Mouse (Mus musculus) intestine, embryonic 14.5 days (tissue): ENCODE data around the gene Xrra1. TPM values are rescaled to one million over a fixed set of nuclear protein-coding genes. Genes with fewer than 3 reads are reported as not detected.
A peak's percentile ranks its signal among the peaks of the same experiment; 100 is the strongest.
"Not testable (repeated sequence)": the region's sequence is repeated elsewhere in the genome, so short reads cannot be mapped to it uniquely, and the experiment has no call there.

Source experiments
- ATAC-seq: fragments of 200-750 bp; cut with Nextera tagmentation; replicated peaks from 2 replicates; pipeline ENCODE4 v1.8.0; 2017; ENCODE audit warnings: low read depth, moderate number of reproducible peaks, moderate TSS enrichment, moderate library complexity; ENCODE audit not compliant: low FRiP score, low TSS enrichment
- DNase-seq: peaks from one replicate; pipeline ENCODE4 v3.0.0-alpha.2; 2018; ENCODE audit warnings: low spot score
- H3K27ac ChIP-seq: fragments of 300-500 bp; sonication (generic); 2 replicates; pipeline ENCODE4 v1.5.1; 2014; ENCODE audit warnings: low read depth, mild to moderate bottlenecking, control low read depth
- H3K27me3 ChIP-seq: fragments of 300-500 bp; sonication (generic); replicated peaks from 2 replicates; pipeline ENCODE4 v1.6.1; 2014; ENCODE audit warnings: low read length, control low read depth; ENCODE audit not compliant: control insufficient read depth, insufficient read depth
- H3K36me3 ChIP-seq: fragments of 300-500 bp; sonication (generic); 2 replicates; pipeline ENCODE4 v1.6.1; 2014; ENCODE audit warnings: low read length, control low read depth; ENCODE audit not compliant: control insufficient read depth, insufficient read depth
- H3K4me1 ChIP-seq: fragments of 300-500 bp; sonication (generic); replicated peaks from 2 replicates; pipeline ENCODE4 v1.6.1; 2014; ENCODE audit warnings: low read length, control low read depth, mixed read lengths; ENCODE audit not compliant: control insufficient read depth, insufficient read depth
- H3K4me2 ChIP-seq: fragments of 300-500 bp; sonication (generic); 2 replicates; pipeline ENCODE4 v1.6.1; 2014; ENCODE audit warnings: low read length
- H3K4me3 ChIP-seq: fragments of 300-500 bp; sonication (generic); 2 replicates; pipeline ENCODE4 v1.5.1; 2014; ENCODE audit warnings: low read depth, low read length, control low read depth, mixed read lengths
- H3K9ac ChIP-seq: fragments of 300-500 bp; sonication (generic); 2 replicates; pipeline ENCODE4 v1.6.1; 2014; ENCODE audit warnings: mild to moderate bottlenecking, low read length
- H3K9me3 ChIP-seq: fragments of 300-500 bp; sonication (generic); 2 replicates; pipeline ENCODE4 v1.6.1; 2016; ENCODE audit warnings: low read length, control low read depth; ENCODE audit not compliant: control insufficient read depth
- WGBS: fragments of 180-500 bp; shearing (Covaris S2); extraction: QIAGEN DNeasy Blood & Tissue Kit; methylation state at CpG from one replicate; pipeline ENCODE4 v1.1.7; 2014; 5-methylcytosine and 5-hydroxymethylcytosine counted together
- polyA plus RNA-seq: library from polyadenylated mRNA; unstranded; fragments of >200 nt; fragmentation: Nextera tagmentation; extraction: Ambion mirVana; gene quantifications from 2 replicates; pipeline ENCODE4 v1.2.1, GENCODE M21; 2014

Xrra1 gene
- polyA plus RNA-seq, 1 experiment from 2014 or later: 0.27 TPM

DNA sequence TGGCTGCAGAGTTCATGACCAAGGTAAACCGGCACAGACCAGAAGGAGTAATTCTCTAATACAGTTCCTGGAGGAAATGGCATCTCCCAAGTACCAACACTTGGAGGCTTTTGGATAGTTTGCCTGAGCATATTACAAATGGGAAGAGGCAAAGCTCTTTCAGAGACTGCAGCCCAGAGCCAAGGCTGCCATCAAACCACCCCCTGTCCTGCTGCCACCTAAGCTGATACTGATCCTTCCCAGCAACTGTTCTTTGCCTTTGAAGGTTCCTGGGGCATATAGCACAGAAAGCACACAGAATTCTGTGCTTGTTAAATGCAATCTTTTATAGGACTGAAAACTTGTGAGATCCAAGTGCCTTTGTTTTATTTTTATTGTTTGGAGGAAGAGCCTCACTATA, 81.8 kb downstream of the Xrra1 start:
- DNase-seq: no peak
- H3K4me1 ChIP-seq: no peaks in the 10 kb centered on the region
- WGBS: 100% methylated on average over 1 of the region's 1 CpGs
- H3K36me3 ChIP-seq: peaks cover 60% of the 10 kb centered on the region
- H3K9ac ChIP-seq: no peak overlapping the region
- H3K4me2 ChIP-seq: no peak overlapping the region
- H3K9me3 ChIP-seq: no peaks in the 10 kb centered on the region
- H3K4me3 ChIP-seq: no peak overlapping the region
- H3K27me3 ChIP-seq: no peaks in the 10 kb centered on the region
- ATAC-seq: no peak
- no peak overlapping the region for H3K27ac ChIP-seq

- Histone ChIP-seq H3K36me3 (peaks cover 78% of the 10 kb centered on the region), H3K27me3 (no peaks in the 10 kb centered on the region), H3K9me3 (no peaks in the 10 kb centered on the region), H3K4me3 (no peak overlapping the region), H3K4me1 (no peaks in the 10 kb centered on the region), H3K27ac (no peak overlapping the region), H3K4me2 (no peak overlapping the region), H3K9ac (no peak overlapping the region)
- 100% methylated on average over 3 of the region's 3 CpGs for WGBS
- DNase-seq (peak; percentile 18), ATAC-seq (no peak)
Measured at GRCm38 (mm10) chr7:99944520-99944919, 85.6 kb downstream of the Xrra1 start.

- H3K36me3 ChIP-seq: peaks cover 73% of the 10 kb centered on the region
- H3K4me2 ChIP-seq: not testable (repeated sequence)
- WGBS: 93% methylated on average over 22 of the region's 22 CpGs
Measured at GRCm38 (mm10) chr7:99945012-99945411, 86.1 kb downstream of the Xrra1 start.

DNA sequence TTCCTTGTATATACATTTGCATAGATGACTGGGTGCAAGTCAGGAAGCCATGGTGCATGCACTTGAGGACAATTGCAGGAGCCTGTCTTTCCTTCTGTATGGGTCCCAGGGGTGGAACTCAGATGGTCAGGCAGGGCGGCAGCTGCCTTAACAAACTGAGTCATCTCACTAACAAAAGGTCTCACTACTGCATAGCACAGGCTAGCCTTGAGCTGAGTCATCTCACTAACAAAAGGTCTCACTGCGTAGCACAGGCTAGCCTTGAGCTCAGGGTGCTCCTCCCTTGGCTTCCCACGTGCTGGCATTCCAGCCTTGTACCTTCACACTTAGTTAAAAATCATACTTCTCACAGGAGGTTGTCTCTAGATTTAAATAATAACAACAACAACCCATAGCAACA, 87.0 kb downstream of the Xrra1 start:
- no peak overlapping the region for H3K4me3 ChIP-seq
- no peaks in the 10 kb centered on the region for H3K27me3 ChIP-seq
- WGBS: 97% methylated on average over 3 of the region's 3 CpGs
- peak; percentile 24 for DNase-seq
- H3K9me3 ChIP-seq: no peaks in the 10 kb centered on the region
- H3K36me3 ChIP-seq: peaks cover 63% of the 10 kb centered on the region
- H3K4me1 ChIP-seq: no peaks in the 10 kb centered on the region
- no peak overlapping the region for H3K27ac ChIP-seq
- H3K4me2 ChIP-seq: no peak overlapping the region
- no peak for ATAC-seq
- no peak overlapping the region for H3K9ac ChIP-seq

More at GRCm38 (mm10) chr7:99945012-99945411, 86.1 kb downstream of the Xrra1 start:
- H3K4me3 ChIP-seq, H3K27ac ChIP-seq, H3K27me3 ChIP-seq, DNase-seq, H3K9ac ChIP-seq, H3K9me3 ChIP-seq, H3K4me1 ChIP-seq, ATAC-seq: not testable (repeated sequence)

DNA sequence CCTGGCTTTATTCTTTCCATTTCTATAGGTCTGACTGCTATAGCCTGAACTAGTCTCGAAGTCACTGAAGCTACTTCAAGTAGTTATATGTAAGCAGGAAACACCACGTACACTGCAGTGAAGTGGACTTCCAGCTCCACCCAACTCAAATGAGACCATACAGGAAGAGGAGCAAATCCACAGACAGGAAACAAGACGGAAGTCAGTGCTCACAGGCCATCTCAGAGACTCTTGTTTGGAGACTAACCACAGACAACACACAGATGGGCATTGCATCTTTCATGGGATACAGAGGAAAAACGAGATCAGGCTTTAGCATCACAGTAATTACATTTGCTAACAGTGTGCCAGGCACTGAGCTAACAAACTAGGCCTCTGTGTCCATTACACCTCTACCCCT, 87.4 kb downstream of the Xrra1 start:
- Histone ChIP-seq H3K4me2 (no peak overlapping the region), H3K36me3 (peaks cover 60% of the 10 kb centered on the region), H3K9ac (no peak overlapping the region), H3K27me3 (no peaks in the 10 kb centered on the region), H3K9me3 (no peaks in the 10 kb centered on the region), H3K27ac (no peak overlapping the region), H3K4me1 (no peaks in the 10 kb centered on the region), H3K4me3 (no peak overlapping the region)
- no peak for ATAC-seq
- 82% methylated on average over 4 of the region's 4 CpGs for WGBS
- peak; percentile 44 for DNase-seq

DNA sequence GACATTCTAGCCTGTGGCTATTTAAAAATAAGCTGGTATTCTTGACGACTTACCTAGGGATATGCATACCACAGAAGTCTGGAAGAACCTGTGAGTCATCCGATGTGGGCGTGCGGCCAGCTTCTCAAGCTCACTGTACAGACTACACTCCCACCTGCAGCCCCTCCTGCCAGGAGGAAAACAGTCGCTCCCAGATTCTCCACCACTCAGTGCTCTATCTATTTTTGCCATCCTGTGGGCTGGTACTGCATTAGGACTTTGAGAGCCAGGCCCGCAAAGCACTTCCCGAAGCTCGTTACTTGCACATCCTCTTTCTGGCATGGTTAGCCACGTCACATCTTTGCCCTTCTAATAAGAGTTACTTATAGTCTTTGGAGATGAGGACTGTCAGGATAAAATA, 88.4 kb downstream of the Xrra1 start:
- no peaks in the 10 kb centered on the region for H3K4me1 ChIP-seq
- H3K9ac ChIP-seq: no peak overlapping the region
- peaks cover 50% of the 10 kb centered on the region for H3K36me3 ChIP-seq
- peak; percentile 42 for DNase-seq
- 78% methylated on average over 9 of the region's 9 CpGs for WGBS
- H3K27me3 ChIP-seq: no peaks in the 10 kb centered on the region
- no peak overlapping the region for H3K4me3 ChIP-seq
- H3K4me2 ChIP-seq: no peak overlapping the region
- H3K27ac ChIP-seq: no peak overlapping the region
- no peak for ATAC-seq
- H3K9me3 ChIP-seq: no peaks in the 10 kb centered on the region

GRCm38 (mm10) chr7:99953442-99954098, 94.7 kb downstream of the Xrra1 start:
- Histone ChIP-seq H3K4me1 (no peaks in the 10 kb centered on the region), H3K4me2 (no peak overlapping the region), H3K36me3 (peaks cover 9% of the 10 kb centered on the region; the same call in 1 of the 2 replicates), H3K27me3 (no peaks in the 10 kb centered on the region), H3K27ac (no peak overlapping the region), H3K9ac (no peak overlapping the region), H3K9me3 (no peaks in the 10 kb centered on the region), H3K4me3 (no peak overlapping the region)
- DNase-seq (peak; percentile 23), ATAC-seq (no peak)
- WGBS: 78% methylated on average over 6 of the region's 6 CpGs

GRCm38 (mm10) chr7:99954212-99954611, 95.3 kb downstream of the Xrra1 start:
- no peak overlapping the region for H3K27ac ChIP-seq
- no peaks in the 10 kb centered on the region for H3K27me3 ChIP-seq
- no peak for DNase-seq
- no peak overlapping the region for H3K9ac ChIP-seq
- H3K4me2 ChIP-seq: no peak overlapping the region
- H3K4me3 ChIP-seq: no peak overlapping the region
- WGBS: 93% methylated on average over 8 of the region's 8 CpGs
- ATAC-seq: no peak
- no peaks in the 10 kb centered on the region for H3K4me1 ChIP-seq
- no peaks in the 10 kb centered on the region for H3K9me3 ChIP-seq
- H3K36me3 ChIP-seq: peaks cover 7% of the 10 kb centered on the region; the same call in 1 of the 2 replicates

GRCm38 (mm10) chr7:99956095-99956494, 97.2 kb downstream of the Xrra1 start:
- ATAC-seq (no peak), DNase-seq (no peak)
- Histone ChIP-seq H3K9me3 (no peaks in the 10 kb centered on the region), H3K4me1 (peaks cover under 1% of the 10 kb centered on the region; the same call in 1 of the 2 replicates), H3K27ac (no peak overlapping the region), H3K36me3 (peaks cover 7% of the 10 kb centered on the region; the same call in 1 of the 2 replicates), H3K4me2 (no peak overlapping the region), H3K9ac (no peak overlapping the region), H3K27me3 (no peaks in the 10 kb centered on the region), H3K4me3 (no peak overlapping the region)
- WGBS: 94% methylated on average over 7 of the region's 7 CpGs
